Mouse (Mus musculus) yolk sac, embryonic 10.5 days (tissue): ENCODE measurements around the gene Snrnp35.
"Not testable (repeated sequence)": the region's sequence is repeated elsewhere in the genome, so short reads cannot be mapped to it uniquely, and the experiment has no call there.

Experiments used
- DNase-seq: peaks from one replicate; pipeline ENCODE4 v3.0.0-alpha.2; 2017; ENCODE audit warnings: low spot score

Snrnp35 gene

DNA sequence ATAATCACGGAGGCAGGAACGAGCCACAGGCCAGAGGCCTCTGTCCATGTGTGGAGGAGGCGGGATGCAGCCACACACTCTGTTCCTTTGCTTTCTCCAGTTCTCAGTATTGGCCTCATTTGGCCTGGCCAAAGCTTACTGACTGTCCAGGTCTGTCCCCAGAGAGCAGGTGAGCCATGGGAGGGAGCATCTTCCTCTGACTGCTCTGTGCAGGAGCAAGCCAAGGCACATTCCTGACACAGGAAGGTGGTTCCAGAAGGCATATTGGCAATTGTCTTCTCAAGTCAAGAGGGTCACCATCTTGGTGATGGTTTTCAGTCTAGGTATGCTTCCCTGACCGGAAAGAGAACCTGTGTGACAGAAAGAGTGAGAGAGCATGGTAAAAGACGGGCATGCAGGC is 19.5 kb upstream of the Snrnp35 start:
- DNase-seq = no peak

DNA sequence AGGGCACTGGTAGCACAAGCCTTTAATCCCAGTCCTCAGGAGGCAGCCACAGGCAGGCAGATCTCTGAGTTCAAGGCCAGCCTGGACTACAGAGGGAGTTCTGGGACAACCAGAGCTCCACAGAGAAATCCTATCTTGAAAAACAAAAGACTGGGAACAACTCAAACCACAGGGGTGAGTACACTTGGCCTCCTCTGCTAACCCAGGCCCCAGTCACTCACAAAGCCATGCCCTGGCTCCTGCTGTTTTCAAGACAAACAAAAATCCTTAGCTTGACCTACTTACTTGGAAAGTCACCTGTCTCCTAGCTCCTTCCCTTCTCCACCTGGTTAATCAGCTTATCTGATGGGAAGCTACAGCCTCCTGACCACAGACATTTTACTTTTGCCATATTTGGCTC is 18.0 kb upstream of the Snrnp35 start:
- no peak for DNase-seq

DNA sequence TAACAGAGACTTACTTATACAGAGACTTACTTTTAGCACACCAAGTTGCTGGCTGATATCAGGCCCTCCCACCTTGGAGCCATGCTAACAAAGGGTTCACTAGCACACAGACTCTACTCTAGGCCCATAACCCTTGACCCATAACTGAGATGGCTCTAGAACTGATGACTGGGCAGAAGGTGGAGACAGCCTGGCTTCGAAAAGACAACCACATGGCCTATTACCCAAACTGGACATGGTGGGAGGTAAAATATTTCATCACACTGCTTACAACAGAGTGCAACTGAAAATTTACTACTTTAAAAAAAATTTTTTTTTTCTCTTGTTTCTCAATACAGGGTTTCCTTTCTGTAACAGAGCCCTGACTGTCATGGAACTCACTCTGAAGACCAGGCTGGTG is 15.2 kb upstream of the Snrnp35 start:
- no peak for DNase-seq

DNA sequence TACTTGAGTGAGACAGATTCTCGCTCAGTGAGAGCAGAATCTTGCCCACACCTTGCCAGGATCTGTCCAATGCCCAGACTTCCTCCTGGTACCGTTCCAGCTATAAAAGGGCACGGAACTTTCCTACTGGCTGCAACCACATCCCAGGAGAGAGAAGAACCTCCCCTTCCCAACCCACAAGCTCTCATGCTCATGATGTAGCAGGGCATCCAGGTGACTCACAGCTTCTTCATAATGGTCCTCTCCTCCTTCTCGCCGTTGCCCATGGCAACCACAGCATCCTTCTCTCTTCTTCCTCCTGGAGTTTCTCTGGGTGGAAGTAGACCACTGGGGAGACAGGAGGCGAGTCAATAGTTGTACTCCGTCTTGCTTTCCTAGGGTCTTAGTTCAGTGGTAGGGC is 14.6 kb upstream of the Snrnp35 start:
- DNase-seq = no peak

DNA sequence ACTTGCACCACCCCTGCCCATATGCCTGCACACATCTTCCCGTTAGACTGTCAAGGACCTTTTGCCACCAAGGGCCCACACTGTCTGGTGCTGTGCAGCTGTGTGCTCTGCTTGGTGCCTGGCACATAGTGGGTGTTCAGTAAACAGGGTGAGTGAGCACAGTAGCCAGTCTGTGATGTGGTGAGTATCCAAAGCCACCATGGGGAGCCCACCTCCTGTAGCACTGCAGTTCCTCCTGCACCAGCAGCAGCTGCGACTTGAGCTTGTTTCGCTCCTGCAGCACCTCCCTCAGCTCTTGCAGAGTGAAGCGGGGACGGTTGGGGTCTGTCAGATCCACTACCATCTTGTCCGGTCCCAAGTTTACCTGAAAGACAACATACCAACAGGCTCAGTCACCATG is 13.4 kb upstream of the Snrnp35 start:
- DNase-seq = no peak

DNA sequence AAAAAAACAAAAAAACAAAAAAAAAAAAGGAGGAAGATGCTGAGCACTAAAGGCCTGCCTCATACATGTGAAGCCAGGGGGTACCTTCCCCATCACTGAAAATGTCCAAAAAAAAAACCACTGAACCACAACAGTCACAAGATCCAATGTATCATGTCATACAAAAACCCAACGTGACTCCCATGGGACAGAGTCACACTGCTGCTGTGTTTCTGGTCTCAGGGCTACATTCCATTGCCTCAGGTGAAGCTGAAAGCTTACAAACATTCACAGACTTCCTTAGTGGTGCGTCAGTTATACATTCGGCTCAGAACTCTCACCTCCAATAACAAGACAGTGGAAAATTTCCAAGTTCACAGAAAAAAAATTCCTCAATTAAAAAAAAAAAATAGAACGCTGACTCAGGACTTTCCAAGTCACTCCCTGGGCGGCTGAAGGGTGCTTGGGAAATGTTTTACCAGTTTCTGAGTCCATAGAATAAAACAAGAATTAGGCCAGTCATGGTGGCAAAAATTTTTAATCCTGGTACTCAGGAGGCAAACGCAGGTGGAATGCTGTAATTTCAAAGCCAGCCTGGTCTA is 12.3 kb upstream of the Snrnp35 start:
- no peak for DNase-seq

DNA sequence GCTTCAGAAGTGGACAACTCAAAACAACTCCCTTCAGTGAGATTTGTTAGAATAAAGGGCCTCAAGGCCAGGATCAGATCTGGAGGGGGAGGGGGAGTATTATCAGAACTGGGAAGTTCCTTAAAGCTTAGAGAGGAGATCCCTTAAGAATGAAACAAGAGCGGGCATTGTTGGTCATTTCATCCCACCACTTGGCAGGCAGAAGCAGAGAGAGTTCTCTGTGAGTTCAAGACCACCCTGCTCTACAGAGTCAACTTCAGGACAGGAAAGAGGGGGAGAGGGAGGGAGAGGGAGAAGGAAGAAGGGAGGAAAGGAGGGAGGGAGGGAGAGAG is 4.1 kb upstream of the Snrnp35 start:
- no peak for DNase-seq

DNA sequence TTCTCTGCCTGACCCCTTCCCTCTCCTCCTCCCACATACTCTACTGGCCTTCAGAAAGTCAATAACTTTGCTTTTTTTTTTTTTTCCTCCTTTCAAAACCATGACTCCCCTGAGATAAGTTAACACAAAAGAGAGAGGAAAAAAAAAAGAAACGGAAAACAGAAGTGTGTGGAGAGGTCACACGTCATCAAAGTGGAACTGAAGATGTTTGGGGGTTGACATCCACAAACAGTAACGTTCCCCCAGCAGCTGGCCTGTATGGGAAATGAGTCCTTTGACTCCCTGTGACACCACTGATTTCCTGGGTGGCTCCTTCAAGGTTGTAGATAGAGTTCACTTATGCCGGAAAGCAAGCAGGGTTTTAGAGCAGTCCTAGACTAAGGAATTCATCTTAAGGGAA is 2.8 kb upstream of the Snrnp35 start:
- DNase-seq = no peak

DNA sequence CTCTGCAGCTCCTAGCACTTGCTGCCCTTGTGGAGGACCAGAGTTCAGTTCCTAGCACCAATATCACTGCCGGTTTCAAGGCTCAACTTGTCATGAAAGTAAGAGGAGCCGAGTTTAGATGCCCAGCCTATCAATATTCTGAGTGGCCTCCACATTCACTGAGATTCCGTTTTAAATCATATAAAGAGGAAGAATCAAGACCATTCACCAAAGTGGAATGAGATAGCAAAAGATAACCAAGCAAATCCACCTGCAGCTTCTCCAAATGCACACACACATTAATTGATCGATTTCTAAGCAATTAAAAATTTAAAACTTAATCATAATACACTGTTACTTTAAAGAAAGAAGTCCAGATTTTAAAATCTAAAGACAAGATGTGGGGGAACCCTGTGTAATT is 1.2 kb upstream of the Snrnp35 start:
- no peak for DNase-seq

DNA sequence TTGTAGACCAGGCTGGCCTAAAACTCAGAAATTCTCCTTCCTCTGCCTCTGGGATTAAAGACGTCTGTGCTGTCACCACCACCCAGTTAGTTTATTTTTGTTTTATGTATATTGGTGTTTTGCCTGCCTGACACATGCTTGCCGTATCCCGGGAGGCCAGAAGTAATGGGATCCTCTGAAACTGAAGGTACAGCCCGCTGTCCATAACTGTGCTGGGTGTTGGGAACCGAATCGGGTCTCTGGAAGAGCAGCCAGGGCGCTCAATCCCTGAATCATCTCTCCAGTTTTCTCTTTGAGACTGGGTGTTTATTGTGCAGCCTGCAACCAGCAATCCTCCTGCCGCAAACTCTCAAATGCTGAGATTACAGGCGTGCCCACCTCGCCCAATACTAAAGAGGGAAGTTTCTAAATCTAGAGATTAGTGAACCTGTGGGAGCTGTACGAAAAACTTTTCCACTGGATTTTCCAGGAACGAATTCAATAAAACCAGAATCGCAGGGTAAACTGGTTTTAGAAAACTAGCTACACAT is 433 bp upstream of the Snrnp35 start:
- peak; percentile 61 for DNase-seq

DNA sequence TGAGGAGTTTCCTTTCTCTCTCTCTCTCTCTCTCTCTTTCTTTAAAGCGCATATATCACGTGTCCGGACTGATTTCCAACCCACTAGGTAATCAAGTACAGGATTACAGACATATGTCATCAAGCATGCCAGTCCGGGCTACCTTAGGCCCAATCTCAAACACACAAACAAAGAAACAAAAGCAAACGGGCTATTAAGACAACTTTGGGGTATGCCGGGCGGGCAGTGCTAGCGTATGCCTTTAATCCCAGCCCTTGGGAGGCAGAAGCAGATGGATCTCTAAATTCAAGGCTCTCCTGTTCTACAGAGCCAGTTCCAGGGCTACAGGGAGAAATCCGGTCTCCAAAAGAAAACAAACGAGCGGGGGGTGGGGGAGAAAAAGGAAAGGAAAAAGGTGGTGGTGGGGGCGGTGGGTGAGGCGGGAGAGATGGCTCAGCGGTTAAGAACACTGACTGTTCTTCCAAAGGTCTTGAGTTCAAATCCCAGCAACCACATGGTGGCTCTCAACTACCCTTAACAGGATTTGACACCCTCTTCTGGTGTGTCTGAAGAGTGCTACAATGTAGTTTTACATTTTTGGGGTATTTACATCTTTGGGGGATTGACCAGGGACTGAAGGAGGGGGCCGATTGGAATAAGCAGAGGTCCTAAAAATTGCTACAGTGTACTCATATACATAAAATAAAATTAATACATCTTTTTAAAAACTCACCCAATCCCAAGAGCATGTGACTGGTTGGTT is 892 bp downstream of the Snrnp35 start:
- DNase-seq = no peak

DNA sequence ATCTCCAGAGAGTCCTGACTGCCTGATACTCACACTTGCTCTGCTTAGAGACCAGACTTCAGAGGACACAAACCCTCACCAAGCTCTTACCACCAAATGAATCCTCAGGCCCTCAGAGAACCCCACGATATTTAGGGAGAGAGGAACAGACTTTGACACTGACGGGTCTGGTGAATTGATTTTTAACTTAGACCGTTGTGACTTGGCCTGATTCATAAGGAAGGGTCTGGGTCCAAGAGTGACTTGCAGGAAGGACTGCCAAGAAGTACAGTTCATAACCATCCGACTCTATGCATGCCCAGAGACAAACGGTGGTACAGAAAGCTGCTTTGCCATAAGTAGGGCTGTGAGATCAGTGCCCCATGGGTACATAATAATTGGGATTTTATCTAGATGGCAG is 2.7 kb downstream of the Snrnp35 start:
- DNase-seq = no peak

DNA sequence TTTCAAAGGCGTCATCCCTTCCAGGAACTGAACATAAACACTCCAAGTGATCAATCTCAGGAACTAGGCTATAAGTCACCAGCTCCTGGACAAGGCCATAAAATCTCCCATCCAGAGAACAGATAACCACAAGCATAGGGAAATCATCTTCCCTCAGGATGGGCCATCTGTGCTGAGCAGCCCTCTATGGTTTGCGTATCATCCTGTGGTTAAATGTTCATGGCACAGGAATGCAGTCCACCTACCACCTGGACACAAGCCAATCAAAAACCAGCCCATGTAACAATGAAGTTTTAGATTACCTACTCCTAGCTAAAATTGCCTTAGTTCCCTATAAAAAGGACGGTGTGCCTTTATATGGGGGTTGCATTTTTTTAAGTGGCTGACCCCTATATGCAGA is 6.0 kb downstream of the Snrnp35 start:
- DNase-seq = no peak

DNA sequence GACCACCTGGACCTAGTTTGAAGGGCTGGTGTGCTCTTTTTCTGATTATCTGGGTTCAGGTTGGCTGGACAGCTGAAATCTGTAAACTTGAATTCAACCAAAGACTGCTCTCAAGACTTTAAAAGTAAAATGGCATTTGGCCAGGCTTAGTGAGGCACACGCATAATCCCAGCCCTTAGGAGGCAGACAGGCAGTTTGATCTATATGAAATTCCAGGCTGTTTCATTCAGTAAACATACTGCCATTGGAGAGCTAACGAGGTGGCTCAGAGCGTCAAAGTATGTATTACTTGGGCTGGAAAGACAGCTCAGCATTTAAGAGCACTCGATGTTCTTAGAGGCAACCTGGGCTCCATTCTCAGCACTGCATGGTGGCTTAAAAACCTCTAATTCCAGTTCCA is 8.8 kb downstream of the Snrnp35 start:
- no peak for DNase-seq

DNA sequence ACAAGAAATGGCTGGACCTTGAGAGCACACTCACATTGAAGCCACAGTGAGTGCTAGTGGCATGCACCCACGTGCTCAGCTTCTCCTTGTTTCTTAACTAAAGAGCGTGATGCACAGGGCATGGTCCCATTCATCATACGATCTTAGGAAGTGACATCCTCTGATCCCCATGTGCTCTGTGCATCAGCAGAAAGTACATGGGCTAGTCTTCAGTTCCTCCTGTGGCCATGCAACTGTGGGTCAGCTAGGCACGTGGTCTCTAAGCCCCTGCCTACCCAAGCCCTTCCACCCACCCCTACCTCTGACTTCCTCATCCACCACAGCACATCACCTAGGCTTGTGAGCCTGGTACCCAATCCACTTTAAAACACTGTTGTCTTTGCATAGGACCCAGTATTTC is 9.7 kb downstream of the Snrnp35 start:
- no peak for DNase-seq

DNA sequence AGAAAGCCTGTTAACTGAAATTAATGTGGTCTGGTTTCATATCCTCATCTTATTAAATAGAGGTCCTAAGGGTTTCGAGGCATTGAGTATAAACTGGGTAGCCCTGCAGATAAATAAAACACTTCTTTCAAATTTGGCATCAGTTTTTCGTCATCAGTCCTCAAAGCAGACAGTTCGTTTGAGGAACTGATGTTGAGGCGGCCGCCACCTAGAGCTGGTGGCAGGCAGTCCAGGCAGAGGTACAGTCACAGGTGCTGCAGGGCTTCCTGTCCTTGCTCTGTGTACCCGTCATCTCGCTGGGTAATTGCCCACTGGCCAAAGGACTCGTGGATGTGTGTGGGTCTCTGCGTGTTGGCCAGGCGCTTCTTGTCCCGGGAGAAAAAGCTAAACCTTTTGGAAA is 10.5 kb downstream of the Snrnp35 start:
- DNase-seq = no peak

DNA sequence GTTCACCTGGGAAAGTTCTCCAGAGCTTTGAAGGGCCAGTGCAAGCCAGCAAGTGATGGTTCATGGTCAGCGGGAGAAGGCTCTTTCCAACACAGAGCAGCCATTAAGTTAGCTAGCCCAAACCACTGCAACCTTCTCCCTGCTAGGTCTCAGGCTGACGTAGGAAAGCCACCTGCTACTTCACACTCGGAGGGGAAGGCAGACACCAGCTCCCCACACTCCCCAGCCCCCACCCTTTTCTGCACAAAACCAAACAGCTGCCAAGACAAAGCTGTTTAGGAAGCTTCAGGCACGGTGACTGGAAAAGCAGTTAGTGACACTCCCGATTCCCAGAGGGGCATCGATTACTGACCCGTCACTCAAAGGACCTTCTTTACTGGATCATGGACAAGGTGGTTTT is 12.6 kb downstream of the Snrnp35 start:
- DNase-seq = no peak

DNA sequence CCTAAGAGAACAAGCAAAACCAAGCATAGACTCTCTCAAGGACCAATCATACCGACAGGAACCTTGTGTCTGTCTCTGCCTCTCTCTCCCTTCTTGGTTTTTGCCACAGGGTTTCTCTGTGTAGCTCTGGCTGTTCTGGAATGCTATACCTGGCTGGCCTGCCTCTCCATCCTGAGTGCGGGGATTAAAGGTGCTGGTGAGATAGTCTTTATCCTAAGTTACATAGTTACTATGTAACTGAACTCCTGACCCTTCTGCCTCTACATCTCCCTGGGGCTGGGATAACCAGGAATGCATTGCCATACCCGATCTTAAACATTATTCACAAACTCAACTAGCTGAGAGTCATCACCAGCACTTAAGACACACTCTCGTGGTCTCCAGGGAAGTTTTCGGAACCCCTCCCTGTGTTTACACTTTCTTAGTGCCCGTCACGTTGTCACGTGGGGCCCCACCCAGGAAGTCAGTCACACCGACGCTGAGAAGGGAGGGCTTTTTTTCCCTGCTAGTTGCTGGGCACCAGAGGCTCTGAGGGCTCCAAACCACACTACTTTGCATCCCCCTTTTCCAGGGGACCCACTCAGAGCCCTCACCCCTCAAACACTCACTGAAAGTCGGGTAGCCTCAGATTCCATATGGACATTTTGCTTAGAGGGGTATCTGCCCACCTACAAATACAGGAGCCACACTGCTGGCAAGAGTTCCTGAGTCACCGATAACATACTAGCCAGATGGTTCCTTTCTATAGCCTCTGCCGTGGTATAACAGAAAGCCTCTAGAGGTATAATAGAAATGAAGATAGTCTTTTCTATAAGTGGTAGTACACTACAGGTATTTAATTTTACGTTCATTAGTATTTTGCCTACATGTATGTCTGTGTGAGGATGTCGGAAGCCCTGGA is 13.9 kb downstream of the Snrnp35 start:
- DNase-seq = peak; percentile 65

DNA sequence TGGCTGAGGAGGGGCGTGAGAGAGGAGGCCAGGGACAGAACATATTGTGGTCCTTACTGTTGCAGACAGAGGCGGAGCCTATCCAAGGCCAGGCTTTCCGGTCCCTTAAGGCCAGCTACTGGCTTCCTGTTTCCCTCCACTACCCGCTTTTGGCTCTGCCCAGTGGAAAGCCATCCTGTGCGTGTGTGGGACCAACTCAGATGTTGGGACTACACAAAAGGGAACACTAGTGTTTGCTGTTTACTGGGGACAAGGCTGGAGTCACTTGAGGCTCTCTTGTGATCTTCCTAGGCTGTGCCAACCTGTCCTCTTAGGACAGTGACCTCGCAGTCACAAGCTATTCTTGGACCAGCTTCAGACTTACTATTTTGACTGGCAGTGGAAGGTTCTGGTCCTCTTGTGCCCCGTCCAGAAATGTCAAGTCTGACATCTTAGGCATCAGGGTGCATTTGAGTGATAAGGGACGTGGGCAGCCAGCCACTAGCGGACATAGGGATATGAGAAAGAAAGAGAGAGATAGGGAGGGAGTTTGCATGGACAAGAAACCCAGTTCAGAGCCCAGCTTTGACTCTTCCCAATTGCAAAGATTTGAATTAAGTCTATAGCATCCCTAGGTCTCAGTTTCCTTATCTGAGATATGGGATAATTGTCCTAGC is 15.4 kb downstream of the Snrnp35 start:
- DNase-seq = no peak

DNA sequence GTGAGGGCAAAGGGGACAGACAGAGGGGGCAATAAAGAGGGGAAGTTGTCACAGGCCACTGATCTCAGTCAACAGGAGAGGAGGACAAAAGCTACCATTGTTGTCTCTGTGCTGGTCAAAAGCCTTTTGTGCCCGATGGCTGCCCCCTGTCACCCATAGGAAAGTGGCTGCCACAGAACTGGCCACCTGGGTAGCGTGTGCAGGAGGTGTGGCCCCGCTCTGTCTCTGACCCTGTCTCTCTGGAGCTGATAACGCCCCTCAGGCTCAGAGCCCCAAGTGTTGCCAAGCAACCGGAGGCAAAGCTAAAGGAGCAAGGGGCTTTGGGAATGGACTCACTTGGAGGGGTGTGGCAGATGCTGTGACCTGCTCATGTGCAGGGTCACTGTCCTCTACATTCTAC is 16.1 kb downstream of the Snrnp35 start:
- no peak for DNase-seq

DNA sequence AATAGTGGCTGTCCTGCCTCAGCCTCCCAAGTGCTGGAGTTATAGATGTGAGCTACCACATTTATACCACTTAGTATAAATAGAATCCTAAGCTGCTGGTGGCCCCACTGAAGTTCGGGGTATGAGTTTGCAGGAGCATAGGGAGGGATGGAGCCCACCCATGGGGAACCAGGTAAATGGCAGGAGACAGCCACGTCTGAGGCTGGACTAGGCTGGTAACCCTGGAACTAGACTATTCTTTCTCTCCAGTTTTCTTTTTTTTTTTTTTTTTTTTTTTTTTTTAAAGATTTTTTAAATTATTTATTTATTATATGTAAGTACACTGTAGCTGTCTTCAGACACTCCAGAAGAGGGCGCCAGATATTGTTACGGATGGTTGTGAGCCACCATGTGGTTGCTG is 17.1 kb downstream of the Snrnp35 start:
- DNase-seq = not testable (repeated sequence)

DNA sequence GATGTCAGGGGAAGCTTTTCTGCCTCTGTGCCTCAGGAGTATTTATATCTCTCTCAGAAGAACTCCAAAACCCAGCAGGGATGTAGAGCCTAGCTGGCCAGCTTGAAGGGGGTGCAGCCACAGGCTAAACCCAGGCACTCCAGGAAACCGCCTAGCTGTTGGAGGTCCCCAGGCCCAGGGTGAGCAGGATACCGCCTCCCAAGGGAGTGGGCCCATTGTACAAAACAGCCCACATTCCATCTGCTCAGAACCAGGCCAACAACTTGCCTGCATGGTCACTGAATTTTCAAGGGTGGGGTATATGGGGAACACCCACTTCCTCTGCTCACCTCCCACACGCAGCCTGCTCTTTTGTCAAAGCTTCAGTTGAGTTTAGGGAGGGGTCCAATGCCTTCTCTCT is 17.6 kb downstream of the Snrnp35 start:
- no peak for DNase-seq

DNA sequence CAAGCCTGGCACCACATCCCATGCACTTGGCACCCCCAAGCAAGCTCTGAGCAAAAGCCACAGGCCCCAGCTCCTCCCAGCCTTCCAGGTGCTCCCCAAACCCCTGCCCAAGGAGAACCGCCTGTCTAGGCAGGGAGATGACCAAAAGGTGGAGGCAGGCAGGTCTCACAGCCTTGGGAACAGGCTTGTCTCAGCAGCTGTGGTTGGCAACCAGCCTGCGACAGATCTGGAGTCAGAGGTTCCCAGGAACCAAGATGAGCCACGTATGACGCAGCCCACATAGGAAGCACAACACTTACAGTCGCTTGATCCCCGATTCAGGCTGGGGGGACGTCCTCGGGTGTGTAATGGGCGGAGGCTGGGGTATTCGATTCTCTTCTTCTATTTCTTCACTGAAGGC is 18.6 kb downstream of the Snrnp35 start:
- DNase-seq = no peak
